Mouse (Mus musculus) lung, postnatal 0 days (tissue): ENCODE results near the gene Nkiras1. TPM values are rescaled to one million over a fixed set of nuclear protein-coding genes. Genes with fewer than 3 reads are reported as not detected.
A peak's percentile ranks its signal among the peaks of the same experiment; 100 is the strongest.

Source experiments
- ATAC-seq: fragments of 200-750 bp; cut with Nextera tagmentation; 2 replicates; pipeline ENCODE4 v1.8.0; 2017; ENCODE audit warnings: moderate library complexity
- DNase-seq: peaks from one replicate; pipeline ENCODE4 v3.0.0-alpha.2; 2016; ENCODE audit warnings: low spot score
- H3K27ac ChIP-seq: fragments of 300-500 bp; sonication (generic); 2 replicates; pipeline ENCODE4 v1.5.1; 2014; ENCODE audit warnings: antibody characterized with exemption, mild to moderate bottlenecking, low read length, mixed read lengths
- H3K27me3 ChIP-seq: fragments of 300-500 bp; sonication (generic); replicated peaks from 2 replicates; pipeline ENCODE4 v1.6.1; 2014; ENCODE audit warnings: low read length, mixed read lengths; ENCODE audit not compliant: insufficient read depth
- H3K36me3 ChIP-seq: fragments of 300-500 bp; sonication (generic); 2 replicates; pipeline ENCODE4 v1.6.1; 2014; ENCODE audit warnings: low read length, mixed read lengths; ENCODE audit not compliant: insufficient read depth
- H3K4me1 ChIP-seq: fragments of 300-500 bp; sonication (generic); 2 replicates; pipeline ENCODE4 v1.6.1; 2014; ENCODE audit warnings: antibody characterized with exemption, low read depth, low read length, mixed read lengths; ENCODE audit not compliant: insufficient read depth
- H3K4me2 ChIP-seq: fragments of 300-500 bp; sonication (generic); replicated peaks from 2 replicates; pipeline ENCODE4 v1.6.1; 2014; ENCODE audit warnings: low read depth, mild to moderate bottlenecking, low read length, moderate library complexity, mixed read lengths
- H3K4me3 ChIP-seq: fragments of 300-500 bp; sonication (generic); 2 replicates; pipeline ENCODE4 v1.5.1; 2014; ENCODE audit warnings: low read depth, low read length
- H3K9ac ChIP-seq: fragments of 300-500 bp; sonication (generic); replicated peaks from 2 replicates; pipeline ENCODE4 v1.6.1; 2014; ENCODE audit warnings: low read depth, mild to moderate bottlenecking
- H3K9me3 ChIP-seq: fragments of 300-500 bp; sonication (generic); 2 replicates; pipeline ENCODE4 v1.6.1; 2016; ENCODE audit warnings: low read length, mixed read lengths
- CTCF ChIP-seq: IDR thresholded peaks from 2 replicates; pipeline ENCODE4 v1.5.1; 2016; ENCODE audit warnings: antibody characterized with exemption, mild to moderate bottlenecking
- EP300 ChIP-seq: IDR thresholded peaks from 2 replicates; pipeline ENCODE4 v1.6.1; 2016; ENCODE audit warnings: antibody characterized with exemption, mild to moderate bottlenecking, control low read depth
- WGBS: fragments of 180-500 bp; shearing (Covaris S2); extraction: QIAGEN DNeasy Blood & Tissue Kit; methylation state at CpG from one replicate; pipeline ENCODE4 v1.1.7; 2014; 5-methylcytosine and 5-hydroxymethylcytosine counted together
- polyA plus RNA-seq: library from polyadenylated mRNA; unstranded; fragments of >200 nt; fragmentation: Nextera tagmentation; extraction: Ambion mirVana; gene quantifications from 2 replicates; pipeline ENCODE4 v1.2.1, GENCODE M21; 2015

Nkiras1 gene
- polyA plus RNA-seq, 1 experiment from 2014 or later, result 13.7 TPM

DNA sequence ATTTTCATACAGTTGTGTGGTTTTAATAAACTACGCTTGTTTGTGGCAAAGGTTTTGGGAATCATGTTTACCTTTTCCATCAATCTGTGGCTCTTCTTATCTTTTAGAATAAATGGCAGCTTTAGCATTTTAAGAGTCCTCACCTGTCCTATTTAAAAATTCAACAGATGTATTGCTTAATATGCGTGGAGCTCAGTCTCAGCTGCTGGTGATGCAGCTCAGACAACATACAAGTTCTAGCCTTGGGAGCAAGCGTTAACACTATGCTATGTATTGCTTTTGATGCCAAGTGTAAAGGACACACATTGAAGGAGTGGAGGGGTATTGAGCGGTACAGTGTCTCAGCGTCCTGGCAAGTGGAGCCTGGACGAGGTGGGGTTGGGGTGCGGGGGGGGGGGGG is 730 bp downstream of the Nkiras1 start:
- Histone ChIP-seq H3K4me3 (peak overlapping the region; percentile 88), H3K4me2 (peak overlapping the region; percentile 76), H3K27me3 (no peaks in the 10 kb centered on the region), H3K27ac (peak overlapping the region; percentile 88), H3K36me3 (no peaks in the 10 kb centered on the region), H3K9ac (peak overlapping the region; percentile 64), H3K4me1 (peaks cover 5% of the 10 kb centered on the region), H3K9me3 (no peaks in the 10 kb centered on the region)
- 3% methylated on average over 6 of the region's 7 CpGs for WGBS
- ATAC-seq, result no peak
- TF ChIP-seq CTCF (no peak), EP300 (no peak)
- DNase-seq, result peak; percentile 35

DNA sequence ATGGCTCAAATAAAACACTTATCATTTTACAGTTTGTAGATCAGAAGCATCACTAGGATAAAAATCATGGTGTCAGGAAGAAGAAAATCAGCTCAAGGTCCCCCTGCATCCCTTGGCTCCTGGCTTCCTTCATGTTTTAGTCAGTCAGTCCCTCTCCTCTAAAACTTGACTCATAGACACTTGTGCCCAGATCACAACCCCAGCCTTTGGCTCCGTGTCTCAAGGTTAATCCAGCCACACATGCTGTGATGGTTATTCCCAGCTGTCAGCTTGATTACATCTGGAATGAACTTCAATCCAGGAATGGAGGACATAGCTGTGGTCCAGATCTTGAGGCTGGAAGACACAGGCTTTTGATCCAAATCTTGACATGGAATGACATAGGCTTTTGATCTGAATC is 3.6 kb downstream of the Nkiras1 start:
- no peak for ATAC-seq
- Histone ChIP-seq H3K4me3 (no peak overlapping the region), H3K9ac (no peak overlapping the region), H3K36me3 (peaks cover 3% of the 10 kb centered on the region; the same call in 1 of the 2 replicates), H3K27me3 (no peaks in the 10 kb centered on the region), H3K9me3 (no peaks in the 10 kb centered on the region), H3K27ac (no peak overlapping the region), H3K4me1 (peaks cover 2% of the 10 kb centered on the region), H3K4me2 (no peak overlapping the region)
- DNase-seq, result no peak
- 80% methylated on average over 1 of the region's 1 CpGs for WGBS
- TF ChIP-seq CTCF, result no peak
- no peak for TF ChIP-seq EP300

DNA sequence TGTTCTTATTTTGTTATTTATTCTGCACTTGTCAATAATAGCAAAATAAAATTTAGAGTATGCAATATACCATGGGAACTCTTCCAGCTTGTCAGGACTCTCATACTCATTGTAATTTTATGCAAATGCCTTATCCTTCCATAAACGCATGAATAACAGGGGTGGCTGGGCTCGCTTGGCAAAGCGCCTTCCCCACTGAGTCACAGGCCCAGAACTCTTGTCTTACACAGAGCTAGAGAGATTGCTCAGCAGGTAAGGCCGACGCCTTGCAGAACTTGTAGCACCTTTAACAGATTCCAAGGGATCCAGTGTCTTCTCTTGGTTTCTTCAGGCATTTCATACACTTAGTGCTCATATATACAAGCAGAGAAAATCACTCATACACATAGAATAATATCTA is 9.4 kb downstream of the Nkiras1 start:
- Histone ChIP-seq H3K27ac (no peak overlapping the region), H3K27me3 (no peaks in the 10 kb centered on the region), H3K4me2 (no peak overlapping the region), H3K36me3 (peaks cover 3% of the 10 kb centered on the region; the same call in 1 of the 2 replicates), H3K9ac (no peak overlapping the region), H3K9me3 (no peaks in the 10 kb centered on the region), H3K4me1 (no peaks in the 10 kb centered on the region), H3K4me3 (no peak overlapping the region)
- WGBS, result 83% methylated on average over 5 of the region's 5 CpGs
- ATAC-seq (no peak), DNase-seq (no peak)
- TF ChIP-seq EP300, result no peak
- no peak for TF ChIP-seq CTCF

DNA sequence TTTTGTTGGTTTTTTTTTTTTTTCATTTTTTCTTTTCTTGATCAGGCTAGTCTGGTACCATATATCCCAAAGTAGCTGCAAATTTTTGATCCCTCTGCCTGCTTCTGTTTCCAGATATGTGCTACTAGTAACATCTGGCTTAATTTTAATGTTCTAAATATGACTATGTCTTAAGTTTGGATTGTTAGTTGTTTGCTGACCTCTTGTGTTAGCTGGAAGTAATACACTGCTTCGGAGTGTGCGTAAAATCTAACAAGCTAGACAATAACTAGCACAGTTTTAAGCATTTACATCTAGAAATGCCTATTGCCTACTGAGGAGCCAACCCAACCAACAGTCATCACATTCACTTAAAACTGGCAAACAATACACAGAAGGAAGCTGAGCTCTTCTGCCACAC is 13.6 kb downstream of the Nkiras1 start:
- Histone ChIP-seq H3K4me3 (no peak overlapping the region), H3K4me1 (no peaks in the 10 kb centered on the region), H3K27ac (no peak overlapping the region), H3K27me3 (no peaks in the 10 kb centered on the region), H3K9me3 (no peaks in the 10 kb centered on the region), H3K9ac (no peak overlapping the region), H3K4me2 (no peak overlapping the region), H3K36me3 (no peaks in the 10 kb centered on the region)
- peak; percentile 70 for TF ChIP-seq CTCF
- TF ChIP-seq EP300, result no peak
- ATAC-seq (no peak), DNase-seq (peak; percentile 59)
- WGBS, result 71% methylated on average over 2 of the region's 2 CpGs

DNA sequence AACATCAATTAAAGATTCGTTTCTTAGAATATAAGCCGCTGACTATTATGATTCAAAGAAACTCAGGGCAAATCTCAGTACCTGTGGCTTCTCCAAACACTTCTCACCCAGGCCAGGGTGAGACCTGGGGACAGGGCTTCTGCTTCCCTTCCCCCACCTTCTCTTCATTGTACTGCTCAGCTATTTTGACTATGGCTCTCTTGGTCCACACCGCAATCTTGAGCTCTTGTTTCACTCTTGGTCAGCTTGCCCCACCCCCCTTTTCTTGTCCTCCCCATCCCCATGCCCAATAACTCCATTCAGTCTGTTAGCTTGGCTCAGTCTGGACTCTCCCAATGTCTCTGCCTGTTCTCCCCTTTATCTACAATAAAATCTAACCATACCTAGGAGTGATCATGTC is 14.5 kb downstream of the Nkiras1 start:
- H3K36me3 ChIP-seq, result no peaks in the 10 kb centered on the region
- no peak overlapping the region for H3K4me2 ChIP-seq
- DNase-seq, result no peak
- H3K4me1 ChIP-seq, result no peaks in the 10 kb centered on the region
- H3K9me3 ChIP-seq, result no peaks in the 10 kb centered on the region
- no peak overlapping the region for H3K9ac ChIP-seq
- H3K27ac ChIP-seq, result no peak overlapping the region
- 49% methylated on average over 3 of the region's 3 CpGs for WGBS
- no peaks in the 10 kb centered on the region for H3K27me3 ChIP-seq
- no peak for ATAC-seq
- H3K4me3 ChIP-seq, result no peak overlapping the region
- TF ChIP-seq EP300 (no peak), CTCF (no peak)

DNA sequence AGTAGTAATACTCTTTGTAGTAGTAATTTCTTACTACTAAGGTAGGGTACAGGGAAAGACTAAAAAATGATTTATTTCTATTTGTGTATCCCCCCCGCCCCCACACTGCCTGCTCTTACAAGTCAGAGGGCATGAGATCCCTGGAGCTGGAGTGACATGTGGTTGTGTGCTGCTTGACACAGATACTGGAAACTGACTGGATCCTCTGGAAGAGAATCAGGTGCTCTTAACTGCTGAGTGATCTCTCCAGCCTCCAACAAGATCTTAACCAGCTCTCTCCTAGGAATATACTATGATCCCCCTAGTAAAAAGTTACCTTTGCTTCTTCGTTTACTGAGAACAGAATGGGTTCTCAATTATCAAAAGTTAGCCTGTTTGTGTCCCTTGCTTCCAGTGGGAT is 15.5 kb downstream of the Nkiras1 start:
- ATAC-seq (no peak), DNase-seq (no peak)
- Histone ChIP-seq H3K9ac (no peak overlapping the region), H3K4me1 (no peaks in the 10 kb centered on the region), H3K36me3 (no peaks in the 10 kb centered on the region), H3K27ac (no peak overlapping the region), H3K4me2 (no peak overlapping the region), H3K27me3 (no peaks in the 10 kb centered on the region), H3K9me3 (no peaks in the 10 kb centered on the region), H3K4me3 (no peak overlapping the region)
- TF ChIP-seq EP300, result no peak
- no peak for TF ChIP-seq CTCF
- 87% methylated on average over 2 of the region's 2 CpGs for WGBS

DNA sequence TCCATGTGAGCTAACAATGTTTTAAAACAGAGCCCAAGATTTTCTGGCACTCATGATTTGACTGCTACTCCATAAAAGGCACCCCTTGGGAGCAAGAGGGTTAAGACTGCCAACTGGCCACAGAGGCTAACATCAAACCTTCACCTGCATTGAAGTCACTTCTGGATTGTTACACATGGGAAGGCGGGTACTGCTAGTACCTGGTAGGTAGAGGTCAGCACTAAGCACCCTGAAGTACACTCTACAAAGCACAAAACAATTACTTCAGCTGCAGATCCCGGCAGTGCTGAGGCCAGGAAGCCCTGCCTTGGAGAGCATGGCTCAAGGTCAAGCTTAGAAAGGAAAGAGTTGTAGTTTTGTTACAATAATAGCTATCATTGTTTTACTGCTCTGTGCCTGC is 16.5 kb downstream of the Nkiras1 start:
- DNase-seq (peak; percentile 72), ATAC-seq (peak; percentile 85)
- no peaks in the 10 kb centered on the region for H3K36me3 ChIP-seq
- no peaks in the 10 kb centered on the region for H3K9me3 ChIP-seq
- 0 out of 2 replicates have a peak, but pooled peaks have one; percentile 12 for TF ChIP-seq EP300
- TF ChIP-seq CTCF, result peak; percentile 38
- no peak overlapping the region for H3K9ac ChIP-seq
- no peak overlapping the region for H3K27ac ChIP-seq
- H3K4me1 ChIP-seq, result no peaks in the 10 kb centered on the region
- WGBS, result 50% methylated on average over 2 of the region's 2 CpGs
- no peak overlapping the region for H3K4me2 ChIP-seq
- H3K27me3 ChIP-seq, result no peaks in the 10 kb centered on the region
- no peak overlapping the region for H3K4me3 ChIP-seq
